Mouse (Mus musculus): Measurements from ENCODE around the gene Nat8f2. TPM values are rescaled to one million over a fixed set of nuclear protein-coding genes. Genes with fewer than 3 reads are reported as not detected.
A peak's percentile ranks its signal among the peaks of the same experiment; 100 is the strongest.
"Not testable (repeated sequence)": the region's sequence is repeated elsewhere in the genome, so short reads cannot be mapped to it uniquely, and the experiment has no call there.

The Nat8f2 gene
- polyA plus RNA-seq, 1 experiment from 2014 or later = 3.8 TPM

DNA sequence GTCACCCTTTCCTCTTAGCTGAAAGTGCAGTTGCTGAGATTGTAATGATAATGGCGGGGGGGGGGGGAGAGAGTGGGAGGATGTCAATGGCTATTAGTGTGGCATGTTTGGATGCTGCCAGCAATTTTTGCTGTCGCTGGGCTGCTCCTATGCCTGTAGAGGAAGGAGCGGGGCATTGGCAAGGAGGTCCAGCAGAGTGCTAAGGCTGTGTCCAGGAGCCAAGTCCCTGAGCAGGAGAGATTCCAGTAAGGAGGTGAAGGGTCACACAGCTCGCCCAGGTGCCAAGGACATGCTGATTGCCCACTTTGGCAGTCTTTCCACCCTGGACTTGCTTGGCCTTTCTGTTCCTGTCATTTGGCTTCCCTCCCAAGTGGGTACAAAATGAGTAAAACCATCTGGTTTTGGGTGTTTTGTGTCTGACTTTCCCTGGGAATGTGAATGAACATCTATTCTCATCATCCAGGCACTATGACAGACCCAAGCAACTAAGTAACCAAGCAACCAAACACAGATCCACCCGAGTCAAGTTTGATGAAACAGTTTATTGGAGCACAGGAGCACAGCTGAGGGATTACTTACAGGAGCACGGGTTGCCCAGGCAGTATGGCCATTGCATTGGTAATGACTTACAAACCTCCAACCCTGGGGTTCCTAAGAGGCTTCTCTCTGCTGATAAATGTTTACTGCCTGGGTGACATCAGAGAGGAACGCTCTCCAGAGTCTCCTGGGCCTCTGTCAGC is 3.9 kb downstream of the Nat8f2 start:
- not testable (repeated sequence) for H3K9me3 ChIP-seq (ENCODE audit: low read length); H3K27ac ChIP-seq (ENCODE audit: low read length); H3K4me2 ChIP-seq (replicated peaks; ENCODE audit: low read depth, low read length); H3K36me3 ChIP-seq (ENCODE audit: insufficient read depth, low read length); H3K27me3 ChIP-seq (ENCODE audit: insufficient read depth, low read length); H3K4me1 ChIP-seq (ENCODE audit: insufficient read depth, low read length); H3K4me3 ChIP-seq (ENCODE audit: low read length); ATAC-seq (ENCODE audit: low FRiP score, low TSS enrichment); H3K9ac ChIP-seq (replicated peaks; ENCODE audit: low read length)
- 81% methylated on average over 5 of the region's 7 CpGs for WGBS

DNA sequence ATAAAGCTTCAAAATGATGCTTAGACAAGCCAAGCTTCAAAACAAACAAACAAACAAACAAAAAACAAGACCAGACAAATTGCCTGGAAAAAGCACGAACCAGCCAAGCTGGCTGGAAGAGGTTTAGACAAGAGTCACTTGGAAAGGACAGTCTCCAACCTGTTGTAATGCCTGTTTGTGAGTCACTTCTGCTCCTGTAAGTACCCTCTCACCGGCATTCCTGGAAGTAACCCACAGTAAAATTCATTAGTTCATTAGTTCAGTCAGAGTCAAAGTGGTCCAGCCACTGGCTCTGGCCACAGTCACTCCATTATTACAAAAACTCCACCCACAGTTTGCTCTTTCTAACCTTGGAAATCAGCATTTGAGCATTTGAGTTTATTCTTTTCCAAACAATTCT is 5.1 kb downstream of the Nat8f2 start:
- Histone ChIP-seq H3K9ac (replicated peaks; ENCODE audit: low read length) (no peak overlapping the region), H3K4me1 (ENCODE audit: insufficient read depth, low read length) (peaks cover 6% of the 10 kb centered on the region; the same call in 1 of the 2 replicates), H3K27me3 (ENCODE audit: insufficient read depth, low read length) (no peaks in the 10 kb centered on the region), H3K27ac (ENCODE audit: low read length) (no peak overlapping the region), H3K9me3 (ENCODE audit: low read length) (no peaks in the 10 kb centered on the region), H3K4me3 (ENCODE audit: low read length) (no peak overlapping the region), H3K36me3 (ENCODE audit: insufficient read depth, low read length) (no peaks in the 10 kb centered on the region), H3K4me2 (replicated peaks; ENCODE audit: low read depth, low read length) (no peak overlapping the region)
- WGBS = 79% methylated on average over 2 of the region's 2 CpGs
- no peak for ATAC-seq (ENCODE audit: low FRiP score, low TSS enrichment)

DNA sequence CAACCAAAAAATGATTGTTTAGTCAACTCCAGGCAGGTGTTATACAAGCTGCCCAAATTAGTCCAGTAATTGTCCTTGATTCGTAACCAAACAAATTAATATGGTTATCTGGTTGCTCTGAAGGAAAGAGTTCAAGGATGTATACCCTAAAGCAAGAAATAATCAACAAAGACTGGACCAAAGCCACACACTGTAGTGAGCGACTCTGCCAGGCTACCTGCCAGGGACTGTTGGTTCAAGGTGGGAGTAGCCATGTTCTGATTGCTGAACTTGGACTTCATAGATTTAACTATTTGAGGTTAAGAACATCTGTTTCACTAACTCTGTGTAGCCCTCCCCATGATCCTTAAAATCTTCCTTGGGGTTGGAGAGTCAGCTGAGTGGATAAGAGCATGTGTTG is 5.8 kb downstream of the Nat8f2 start:
- no peaks in the 10 kb centered on the region for H3K4me1 ChIP-seq (ENCODE audit: insufficient read depth, low read length)
- H3K4me3 ChIP-seq (ENCODE audit: low read length) = no peak overlapping the region
- H3K9me3 ChIP-seq (ENCODE audit: low read length) = no peaks in the 10 kb centered on the region
- H3K27me3 ChIP-seq (ENCODE audit: insufficient read depth, low read length) = no peaks in the 10 kb centered on the region
- H3K27ac ChIP-seq (ENCODE audit: low read length) = no peak overlapping the region
- 89% methylated on average over 2 of the region's 2 CpGs for WGBS
- no peaks in the 10 kb centered on the region for H3K36me3 ChIP-seq (ENCODE audit: insufficient read depth, low read length)
- H3K4me2 ChIP-seq (replicated peaks; ENCODE audit: low read depth, low read length) = no peak overlapping the region
- H3K9ac ChIP-seq (replicated peaks; ENCODE audit: low read length) = no peak overlapping the region
- ATAC-seq (ENCODE audit: low FRiP score, low TSS enrichment) = no peak

DNA sequence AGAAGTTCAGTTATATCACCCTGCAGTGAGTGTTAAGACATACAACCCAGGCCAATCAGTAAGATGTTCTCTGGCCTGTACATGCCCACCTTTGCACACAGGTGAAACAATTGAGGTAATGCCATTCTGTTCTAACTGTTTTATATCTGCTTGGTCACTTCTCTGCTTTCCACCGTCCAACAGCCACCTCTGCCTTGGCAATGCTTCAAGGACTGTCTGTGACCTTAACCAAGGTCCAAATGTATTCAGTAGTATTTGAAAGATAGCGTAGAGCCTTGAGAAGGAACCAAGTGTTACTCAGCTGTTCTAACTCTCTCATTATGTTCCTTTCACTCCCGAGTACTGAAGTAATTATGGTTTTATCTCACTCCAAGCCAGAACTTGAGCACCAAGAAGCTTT is 6.4 kb downstream of the Nat8f2 start:
- ATAC-seq (ENCODE audit: low FRiP score, low TSS enrichment) = no peak
- no peaks in the 10 kb centered on the region for H3K4me1 ChIP-seq (ENCODE audit: insufficient read depth, low read length)
- H3K27ac ChIP-seq (ENCODE audit: low read length) = no peak overlapping the region
- no peaks in the 10 kb centered on the region for H3K9me3 ChIP-seq (ENCODE audit: low read length)
- H3K4me3 ChIP-seq (ENCODE audit: low read length) = no peak overlapping the region
- 83% methylated on average over 3 of the region's 3 CpGs for WGBS
- no peaks in the 10 kb centered on the region for H3K27me3 ChIP-seq (ENCODE audit: insufficient read depth, low read length)
- no peaks in the 10 kb centered on the region for H3K36me3 ChIP-seq (ENCODE audit: insufficient read depth, low read length)
- no peak overlapping the region for H3K4me2 ChIP-seq (replicated peaks; ENCODE audit: low read depth, low read length)
- H3K9ac ChIP-seq (replicated peaks; ENCODE audit: low read length) = no peak overlapping the region

DNA sequence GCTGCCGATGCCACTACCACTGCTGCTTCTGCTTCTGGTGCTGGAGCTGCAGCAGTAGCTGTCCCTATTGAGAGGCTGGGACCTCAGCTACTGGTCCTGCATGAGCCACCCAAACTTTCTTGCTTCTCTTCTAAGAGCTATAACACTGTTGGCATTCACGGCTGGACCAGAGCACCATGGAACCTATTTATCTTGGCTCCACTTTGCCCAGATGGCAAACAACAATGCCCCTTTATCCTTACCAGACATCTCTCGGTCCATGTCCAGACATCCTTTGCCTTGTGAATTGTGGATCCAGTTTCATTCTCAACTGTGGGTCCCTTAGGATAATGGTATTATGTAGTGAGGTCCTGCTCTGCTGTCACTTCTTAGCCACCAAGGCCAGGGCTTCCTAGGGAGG is 7.7 kb downstream of the Nat8f2 start:
- H3K9me3 ChIP-seq (ENCODE audit: low read length) = no peaks in the 10 kb centered on the region

DNA sequence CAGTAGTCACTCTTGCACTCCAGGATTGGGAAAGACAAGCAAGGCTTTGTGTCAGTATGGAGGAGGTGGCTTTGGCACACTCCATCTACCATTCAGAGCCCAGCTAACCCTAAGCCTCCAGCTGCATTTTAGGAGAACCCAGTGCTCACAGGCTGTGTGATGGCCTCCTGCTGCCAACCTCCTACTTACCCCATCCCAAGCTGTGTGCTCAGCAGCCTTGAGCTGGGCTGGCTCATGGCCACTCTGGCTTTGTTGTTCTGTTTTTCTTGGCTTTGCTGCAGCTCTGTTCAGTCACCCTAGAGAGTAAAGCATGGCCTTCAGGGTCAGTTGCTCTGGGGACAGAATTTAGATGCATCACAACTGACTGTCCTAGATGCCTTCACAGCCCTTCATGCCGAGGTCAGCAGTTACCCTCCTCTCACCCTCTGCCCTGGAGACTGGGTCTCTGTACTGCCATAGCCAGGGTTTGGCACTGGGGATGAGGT is 12.7 kb downstream of the Nat8f2 start:
- 67% methylated on average over 1 of the region's 1 CpGs for WGBS
- H3K4me1 ChIP-seq (ENCODE audit: insufficient read depth, low read length) = no peaks in the 10 kb centered on the region
- no peak overlapping the region for H3K9ac ChIP-seq (replicated peaks; ENCODE audit: low read length)
- no peaks in the 10 kb centered on the region for H3K9me3 ChIP-seq (ENCODE audit: low read length)
- H3K36me3 ChIP-seq (ENCODE audit: insufficient read depth, low read length) = no peaks in the 10 kb centered on the region
- H3K27ac ChIP-seq (ENCODE audit: low read length) = no peak overlapping the region
- H3K27me3 ChIP-seq (ENCODE audit: insufficient read depth, low read length) = no peaks in the 10 kb centered on the region
- no peak overlapping the region for H3K4me2 ChIP-seq (replicated peaks; ENCODE audit: low read depth, low read length)
- ATAC-seq (ENCODE audit: low FRiP score, low TSS enrichment) = peak; percentile 78
- no peak overlapping the region for H3K4me3 ChIP-seq (ENCODE audit: low read length)

More for the DNA sequence above, 7.7 kb downstream of the Nat8f2 start:
- H3K4me1 ChIP-seq (ENCODE audit: insufficient read depth, low read length) = no peaks in the 10 kb centered on the region
- H3K4me2 ChIP-seq (replicated peaks; ENCODE audit: low read depth, low read length) = no peak overlapping the region
- no peaks in the 10 kb centered on the region for H3K27me3 ChIP-seq (ENCODE audit: insufficient read depth, low read length)
- no peak overlapping the region for H3K9ac ChIP-seq (replicated peaks; ENCODE audit: low read length)
- 81% methylated on average over 3 of the region's 3 CpGs for WGBS
- H3K36me3 ChIP-seq (ENCODE audit: insufficient read depth, low read length) = no peaks in the 10 kb centered on the region
- no peak overlapping the region for H3K27ac ChIP-seq (ENCODE audit: low read length)
- H3K4me3 ChIP-seq (ENCODE audit: low read length) = no peak overlapping the region
- no peak for ATAC-seq (ENCODE audit: low FRiP score, low TSS enrichment)

DNA sequence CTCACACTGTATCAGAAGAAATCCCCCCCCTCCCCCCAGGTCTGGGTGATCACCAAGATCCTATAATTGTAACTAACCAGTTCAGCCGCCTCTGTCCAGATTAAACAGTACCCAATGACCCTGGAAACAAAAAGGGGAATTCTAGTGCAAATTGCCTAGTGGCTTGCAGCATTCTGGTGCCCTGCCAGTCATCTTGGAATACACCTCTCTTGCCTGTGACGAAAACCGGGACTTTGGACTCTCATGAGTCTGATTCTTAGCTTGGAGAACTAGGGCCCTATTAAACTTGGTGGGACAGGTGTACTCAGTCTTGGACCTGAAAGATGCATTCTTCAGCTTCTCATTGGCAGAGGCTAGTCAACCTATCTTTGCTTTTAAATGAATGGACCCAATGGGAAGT is 15.5 kb downstream of the Nat8f2 start:
- ATAC-seq (ENCODE audit: low FRiP score, low TSS enrichment) = no peak
- Histone ChIP-seq H3K9ac (replicated peaks; ENCODE audit: low read length) (no peak overlapping the region), H3K9me3 (ENCODE audit: low read length) (no peaks in the 10 kb centered on the region), H3K4me1 (ENCODE audit: insufficient read depth, low read length) (no peaks in the 10 kb centered on the region), H3K4me3 (ENCODE audit: low read length) (no peak overlapping the region), H3K36me3 (ENCODE audit: insufficient read depth, low read length) (no peaks in the 10 kb centered on the region), H3K4me2 (replicated peaks; ENCODE audit: low read depth, low read length) (no peak overlapping the region), H3K27ac (ENCODE audit: low read length) (no peak overlapping the region), H3K27me3 (ENCODE audit: insufficient read depth, low read length) (no peaks in the 10 kb centered on the region)
- WGBS = 74% methylated on average over 3 of the region's 3 CpGs

DNA sequence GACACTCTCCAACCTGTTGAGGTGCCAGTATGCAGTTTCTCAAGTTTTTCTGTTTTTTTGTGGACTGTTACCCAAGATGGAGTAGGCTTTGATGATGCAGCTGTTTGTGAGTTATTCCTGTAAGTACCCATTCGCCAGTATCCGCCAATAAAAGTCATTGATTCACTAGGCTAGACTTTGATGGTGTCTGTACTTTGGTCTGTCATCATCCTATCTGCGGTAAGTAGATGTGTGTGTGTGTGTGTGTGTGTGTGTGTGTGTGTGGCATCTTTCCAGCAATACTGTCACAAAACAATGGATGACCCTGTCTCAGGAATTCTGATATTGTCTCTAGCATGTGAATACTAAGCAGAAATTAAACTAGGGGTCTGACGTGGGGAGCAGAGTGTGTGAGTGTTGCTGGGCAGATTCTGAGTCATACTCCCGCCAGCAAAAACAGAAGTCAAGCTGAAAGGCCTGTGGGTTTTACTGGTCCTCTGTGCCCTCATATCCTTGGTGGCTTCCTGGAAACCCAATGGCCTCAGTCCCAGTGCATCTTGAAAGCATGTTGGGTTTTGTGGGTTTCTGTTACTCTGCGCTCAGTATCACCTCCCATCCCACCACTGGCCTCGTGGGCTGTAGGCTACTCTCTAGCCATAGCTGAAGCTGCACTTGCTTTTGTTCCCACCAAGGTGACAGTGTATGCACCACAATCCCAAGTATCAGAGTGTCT is 17.7 kb downstream of the Nat8f2 start:
- no peaks in the 10 kb centered on the region for H3K9me3 ChIP-seq (ENCODE audit: low read length)
- no peaks in the 10 kb centered on the region for H3K27me3 ChIP-seq (ENCODE audit: insufficient read depth, low read length)
- no peak for ATAC-seq (ENCODE audit: low FRiP score, low TSS enrichment)
- H3K4me3 ChIP-seq (ENCODE audit: low read length) = no peak overlapping the region
- no peak overlapping the region for H3K9ac ChIP-seq (replicated peaks; ENCODE audit: low read length)
- H3K36me3 ChIP-seq (ENCODE audit: insufficient read depth, low read length) = no peaks in the 10 kb centered on the region
- no peak overlapping the region for H3K4me2 ChIP-seq (replicated peaks; ENCODE audit: low read depth, low read length)
- H3K4me1 ChIP-seq (ENCODE audit: insufficient read depth, low read length) = no peaks in the 10 kb centered on the region
- 86% methylated on average over 7 of the region's 7 CpGs for WGBS
- no peak overlapping the region for H3K27ac ChIP-seq (ENCODE audit: low read length)

DNA sequence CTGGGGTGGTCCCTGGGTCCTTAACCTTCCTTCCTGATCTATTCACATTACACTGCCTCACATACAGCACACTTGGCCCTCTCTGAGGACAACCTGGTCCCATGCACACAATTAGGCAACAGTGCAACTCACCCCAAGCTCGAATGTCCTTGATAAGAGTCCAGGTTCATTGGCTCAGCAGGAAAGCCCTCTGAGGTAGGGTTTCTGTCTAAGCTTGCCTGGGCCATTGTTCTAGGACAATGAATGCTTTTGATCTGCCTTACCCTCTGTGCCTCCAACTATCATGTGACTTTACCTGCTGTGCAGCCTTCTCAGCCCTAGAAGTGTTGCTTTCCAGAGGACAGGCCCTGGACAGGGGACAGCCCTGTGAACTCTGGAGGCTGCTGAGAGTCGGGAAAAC is 19.7 kb downstream of the Nat8f2 start:
- no peak for ATAC-seq (ENCODE audit: low FRiP score, low TSS enrichment)
- Histone ChIP-seq H3K36me3 (ENCODE audit: insufficient read depth, low read length) (no peaks in the 10 kb centered on the region), H3K27me3 (ENCODE audit: insufficient read depth, low read length) (no peaks in the 10 kb centered on the region), H3K9me3 (ENCODE audit: low read length) (no peaks in the 10 kb centered on the region), H3K4me2 (replicated peaks; ENCODE audit: low read depth, low read length) (no peak overlapping the region), H3K9ac (replicated peaks; ENCODE audit: low read length) (no peak overlapping the region), H3K4me1 (ENCODE audit: insufficient read depth, low read length) (no peaks in the 10 kb centered on the region), H3K4me3 (ENCODE audit: low read length) (no peak overlapping the region), H3K27ac (ENCODE audit: low read length) (no peak overlapping the region)
- WGBS = 45% methylated on average over 2 of the region's 2 CpGs

DNA sequence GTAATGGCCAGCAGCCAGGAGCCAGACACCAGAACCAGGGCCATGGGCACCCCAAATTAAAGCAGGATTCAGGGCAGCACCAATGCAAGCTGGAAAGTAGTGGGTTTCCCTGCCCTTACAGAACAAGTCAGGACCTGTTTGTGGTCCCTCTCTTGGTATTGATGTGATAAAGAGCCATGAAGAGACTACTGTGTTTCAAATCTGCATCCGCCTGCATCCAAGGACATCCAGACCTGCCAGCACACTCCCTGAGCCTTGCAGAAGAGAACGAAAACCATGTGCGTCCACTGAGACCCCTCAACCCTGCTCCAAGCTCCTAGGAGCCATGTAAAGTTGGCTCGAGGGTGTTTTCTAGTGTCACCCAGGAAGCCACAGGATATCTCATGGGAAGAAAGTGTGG is 20.8 kb downstream of the Nat8f2 start:
- 88% methylated on average over 4 of the region's 4 CpGs for WGBS

More for the DNA sequence above, 20.8 kb downstream of the Nat8f2 start:
- no peaks in the 10 kb centered on the region for H3K27me3 ChIP-seq (ENCODE audit: insufficient read depth, low read length)
- H3K9ac ChIP-seq (replicated peaks; ENCODE audit: low read length) = no peak overlapping the region
- no peak overlapping the region for H3K4me2 ChIP-seq (replicated peaks; ENCODE audit: low read depth, low read length)
- H3K4me3 ChIP-seq (ENCODE audit: low read length) = no peak overlapping the region
- no peaks in the 10 kb centered on the region for H3K9me3 ChIP-seq (ENCODE audit: low read length)
- H3K36me3 ChIP-seq (ENCODE audit: insufficient read depth, low read length) = no peaks in the 10 kb centered on the region
- no peak for ATAC-seq (ENCODE audit: low FRiP score, low TSS enrichment)
- H3K27ac ChIP-seq (ENCODE audit: low read length) = no peak overlapping the region
- no peaks in the 10 kb centered on the region for H3K4me1 ChIP-seq (ENCODE audit: insufficient read depth, low read length)

All from kidney, embryonic 16.5 days (tissue).